Mouse (Mus musculus) testis, adult 2 months (tissue): ENCODE data around the gene Fhad1. TPM values are rescaled to one million over a fixed set of nuclear protein-coding genes. Genes with fewer than 3 reads are reported as not detected.
A peak's percentile ranks its signal among the peaks of the same experiment; 100 is the strongest.

Source experiments
- H3K27ac ChIP-seq: fragments of 200-500 bp; 2 replicates; pipeline ENCODE4 v1.5.1; 2012; ENCODE audit warnings: low read depth, low read length; ENCODE audit not compliant: control insufficient read depth, insufficient read depth
- H3K27me3 ChIP-seq: fragments of 200-500 bp; 2 replicates; pipeline ENCODE4 v1.6.1; 2012; ENCODE audit warnings: mild to moderate bottlenecking, low read length, moderate library complexity; ENCODE audit not compliant: control insufficient read depth, insufficient read depth
- H3K36me3 ChIP-seq: fragments of 200-500 bp; 2 replicates; pipeline ENCODE4 v1.6.1; 2012; ENCODE audit warnings: mild to moderate bottlenecking, low read length; ENCODE audit not compliant: control insufficient read depth, insufficient read depth
- H3K4me1 ChIP-seq: fragments of 200-500 bp; 2 replicates; pipeline ENCODE4 v1.6.1; 2012; ENCODE audit warnings: low read length; ENCODE audit not compliant: control insufficient read depth, insufficient read depth
- H3K4me3 ChIP-seq: fragments of 200-500 bp; 2 replicates; pipeline ENCODE4 v1.5.1; 2012; ENCODE audit warnings: low read depth, mild to moderate bottlenecking, low read length, moderate library complexity, mixed read lengths; ENCODE audit not compliant: control insufficient read depth
- CTCF ChIP-seq: fragments of 200-500 bp; IDR thresholded peaks from 2 replicates; pipeline ENCODE4 v1.5.1; 2012; ENCODE audit warnings: low read depth, mild to moderate bottlenecking, inconsistent platforms, low read length, moderate library complexity; ENCODE audit not compliant: control insufficient read depth, insufficient read depth, insufficient replicate concordance
- POLR2A ChIP-seq: fragments of 200-500 bp; IDR thresholded peaks from 2 replicates; pipeline ENCODE4 v1.6.1; 2012; ENCODE audit warnings: low read depth, mild to moderate bottlenecking, inconsistent platforms, low read length, moderate library complexity; ENCODE audit not compliant: control insufficient read depth
- polyA plus RNA-seq: library from polyadenylated mRNA; depleted of rRNA; stranded (reverse); fragments of >200 nt; gene quantifications from 2 replicates; pipeline ENCODE4 v1.2.3, GENCODE M21; 2012; rRNA removed

Gene Fhad1
- polyA plus RNA-seq, 1 experiment = 186 TPM

DNA sequence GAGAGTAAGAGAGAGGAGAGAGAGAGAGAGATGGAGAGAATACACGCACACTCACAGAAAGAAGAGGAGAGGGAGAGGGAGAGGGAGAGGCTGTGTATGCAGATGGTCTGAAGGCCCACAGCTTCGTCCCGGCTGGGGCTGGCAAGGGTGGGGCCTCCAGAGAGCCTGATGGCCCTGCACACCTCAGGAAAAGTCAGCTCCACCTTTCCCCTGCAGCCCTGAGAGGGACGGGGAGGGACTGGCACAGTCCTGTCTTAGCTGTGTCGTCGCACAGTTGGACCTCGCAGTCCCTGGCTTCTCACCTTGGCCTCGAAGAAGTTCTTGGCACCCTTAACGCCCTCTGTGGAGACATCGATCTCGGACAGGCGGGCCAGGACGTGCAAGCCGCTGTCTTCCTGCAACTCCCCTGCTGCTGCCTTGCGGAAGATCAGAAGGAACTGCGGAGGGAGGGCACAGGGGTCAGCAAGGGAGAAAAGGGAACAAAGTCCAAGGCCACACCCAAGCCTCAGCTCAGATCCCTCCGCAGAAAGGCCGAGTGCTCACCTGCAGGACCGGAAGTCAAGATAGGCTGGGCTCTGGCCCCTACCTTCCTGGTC is 154.5 kb downstream of the Fhad1 start:
- Histone ChIP-seq H3K27ac (no peak overlapping the region), H3K36me3 (no peaks in the 10 kb centered on the region), H3K4me3 (no peak overlapping the region), H3K27me3 (no peaks in the 10 kb centered on the region), H3K4me1 (peaks cover 12% of the 10 kb centered on the region)
- no peak for TF ChIP-seq CTCF
- TF ChIP-seq POLR2A = no peak

GRCm38 (mm10) chr4:141859351-141859750 is 155.5 kb downstream of the Fhad1 start:
- peaks cover 13% of the 10 kb centered on the region for H3K4me1 ChIP-seq

GRCm38 (mm10) chr4:141858501-141858900 is 156.4 kb downstream of the Fhad1 start:
- Histone ChIP-seq H3K27me3 (no peaks in the 10 kb centered on the region), H3K36me3 (no peaks in the 10 kb centered on the region), H3K4me3 (no peak overlapping the region), H3K27ac (no peak overlapping the region), H3K4me1 (peaks cover 13% of the 10 kb centered on the region)
- TF ChIP-seq POLR2A (no peak), CTCF (no peak)

More at GRCm38 (mm10) chr4:141859351-141859750, 155.5 kb downstream of the Fhad1 start:
- no peaks in the 10 kb centered on the region for H3K27me3 ChIP-seq
- no peaks in the 10 kb centered on the region for H3K36me3 ChIP-seq
- H3K27ac ChIP-seq = no peak overlapping the region
- no peak overlapping the region for H3K4me3 ChIP-seq
- TF ChIP-seq CTCF (no peak), POLR2A (no peak)

DNA sequence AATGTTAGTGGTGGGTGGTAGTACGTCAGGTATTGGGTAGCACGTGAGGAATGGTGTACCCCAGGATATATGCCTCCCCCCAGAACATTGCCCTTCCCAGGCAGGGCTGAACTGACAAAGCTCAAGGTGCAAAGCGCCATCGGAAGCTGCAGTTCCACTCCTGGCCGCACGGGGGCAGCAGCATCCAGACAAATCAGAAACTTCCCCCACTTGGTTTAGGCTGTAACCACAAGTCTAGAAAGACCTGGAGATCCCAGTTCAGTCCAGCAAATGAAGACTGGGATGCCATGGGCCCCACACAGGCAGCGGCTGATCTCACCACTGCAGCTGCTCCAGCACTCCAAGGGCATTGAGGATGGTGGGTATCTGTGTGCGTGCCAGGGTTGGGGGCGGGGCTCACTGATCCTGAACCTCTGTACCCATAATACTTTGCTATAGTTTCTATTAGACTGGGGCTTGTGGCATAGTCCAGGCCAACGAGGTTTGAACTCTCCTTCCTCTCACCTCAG is 157.4 kb downstream of the Fhad1 start:
- Histone ChIP-seq H3K4me1 (peaks cover 15% of the 10 kb centered on the region), H3K27me3 (no peaks in the 10 kb centered on the region), H3K27ac (no peak overlapping the region), H3K36me3 (no peaks in the 10 kb centered on the region), H3K4me3 (peak overlapping the region; percentile 48)
- TF ChIP-seq CTCF = peak; percentile 98
- no peak for TF ChIP-seq POLR2A

- no peak overlapping the region for H3K27ac ChIP-seq
- no peaks in the 10 kb centered on the region for H3K27me3 ChIP-seq
- peaks cover 15% of the 10 kb centered on the region for H3K4me1 ChIP-seq
- no peaks in the 10 kb centered on the region for H3K36me3 ChIP-seq
- H3K4me3 ChIP-seq = peak overlapping the region; percentile 29; the same call in 1 of the 2 replicates
- TF ChIP-seq POLR2A (no peak), CTCF (peak; percentile 43; the same call in 1 of the 2 replicates)
Observed at GRCm38 (mm10) chr4:141853437-141853836, 161.4 kb downstream of the Fhad1 start.

- H3K36me3 ChIP-seq = no peaks in the 10 kb centered on the region
- H3K4me3 ChIP-seq = no peak within 1 kb of the TSS
- H3K27me3 ChIP-seq = no peaks in the 10 kb centered on the region
- no peak within 1 kb of the TSS for H3K27ac ChIP-seq
- no peaks in the 10 kb centered on the region; the same call in 1 of the 2 replicates for H3K4me1 ChIP-seq
- TF ChIP-seq CTCF (no peak), POLR2A (no peak)
Observed at GRCm38 (mm10) chr4:141845999-141846398, 168.9 kb downstream of the Fhad1 start, which contains the start of gene Ctrc. TSS of gene Ctrc (minus strand) at chr4:141846359.

Other genes with a start within 250 kb of the Fhad1 start
- gene Dnajc16, start 224.2 kb downstream of the Fhad1 start, polyA plus RNA-seq = 11.3 and 12.2 TPM in 2 replicates
- 7.8 and 8.0 TPM in 2 replicates for gene Casp9, start 221.5 kb downstream of the Fhad1 start, polyA plus RNA-seq
- 6.2 and 6.5 TPM in 2 replicates for gene Cela2a, start 188.9 kb downstream of the Fhad1 start, polyA plus RNA-seq
- gene Ctrc, start 168.7 kb downstream of the Fhad1 start, polyA plus RNA-seq = 0.66 and 1.4 TPM in 2 replicates
- 56.1 and 57.6 TPM in 2 replicates for gene Efhd2, start 140.2 kb downstream of the Fhad1 start, polyA plus RNA-seq
- 2.3 and 2.9 TPM in 2 replicates for gene Tmem51, start 69.2 kb upstream of the Fhad1 start, polyA plus RNA-seq
- gene Kazn, start 224.3 kb upstream of the Fhad1 start, polyA plus RNA-seq = 8.9 and 9.6 TPM in 2 replicates